Mouse (Mus musculus) adrenal gland, postnatal 10 days (tissue): ENCODE measurements around the gene Gpatch8. TPM values are rescaled to one million over a fixed set of nuclear protein-coding genes. Genes with fewer than 3 reads are reported as not detected.

Experiments
- DNase-seq: peaks from one replicate; pipeline ENCODE4 v3.0.0; 2021; ENCODE audit warnings: mixed read lengths
- total RNA-seq, 2 experiments: library from RNA; stranded (reverse); gene quantifications; 2 replicates each; pipeline ENCODE4 v1.2.3; 2021

The Gpatch8 gene
- total RNA-seq, 2 experiments from 2014 or later = 27.6 to 34.7 TPM

- no peak for DNase-seq
These were observed 121.1 kb downstream of the Gpatch8 start for GRCm38 (mm10) chr11:102434816-102435705.

GRCm38 (mm10) chr11:102434406-102434805 lies 121.8 kb downstream of the Gpatch8 start:
- peak; percentile 93 for DNase-seq

- no peak for DNase-seq
These were observed 122.3 kb downstream of the Gpatch8 start for GRCm38 (mm10) chr11:102433866-102434265.

- DNase-seq = peak; percentile 86
These were observed 123.3 kb downstream of the Gpatch8 start for GRCm38 (mm10) chr11:102432896-102433295.

- DNase-seq = peak; percentile 28
These were observed 123.9 kb downstream of the Gpatch8 start for GRCm38 (mm10) chr11:102432115-102432843.

GRCm38 (mm10) chr11:102431728-102432114 lies 124.5 kb downstream of the Gpatch8 start:
- DNase-seq = no peak

DNA sequence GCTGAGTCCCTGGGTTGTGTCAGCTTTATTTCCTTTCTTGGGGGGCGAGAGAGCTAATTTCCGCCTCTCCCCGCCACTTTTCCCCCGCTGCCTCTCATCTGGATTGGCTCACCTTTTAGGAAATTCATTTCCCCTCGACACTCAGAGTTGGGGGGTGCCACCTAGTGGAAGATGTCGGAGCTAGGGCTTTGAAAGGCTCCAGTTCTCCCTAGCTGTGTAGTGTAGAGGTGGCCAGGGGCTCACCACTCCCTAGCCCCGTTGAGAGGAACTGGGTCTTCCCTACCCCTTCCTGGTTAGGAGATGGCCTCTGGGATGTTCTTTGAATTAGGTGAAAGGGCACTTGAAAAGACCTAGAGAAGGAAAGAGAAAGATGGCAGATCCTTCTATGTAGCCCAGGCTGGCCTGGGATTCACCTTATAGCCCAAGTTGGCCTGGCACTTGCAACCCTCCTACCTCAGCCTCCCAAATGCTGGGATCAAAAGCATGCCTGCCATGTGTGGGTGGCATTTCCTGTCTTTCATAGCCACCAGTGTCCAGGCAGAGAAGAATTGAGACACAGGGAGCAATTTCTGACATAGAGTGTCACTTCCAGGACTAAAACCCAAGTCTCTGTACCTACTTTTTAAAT lies 125.1 kb downstream of the Gpatch8 start:
- DNase-seq = peak; percentile 88

GRCm38 (mm10) chr11:102430121-102431017 lies 125.8 kb downstream of the Gpatch8 start, which contains the start of gene Grn:
TSS of gene Grn (plus strand) at chr11:102430315.
- DNase-seq = peak; percentile 91

DNA sequence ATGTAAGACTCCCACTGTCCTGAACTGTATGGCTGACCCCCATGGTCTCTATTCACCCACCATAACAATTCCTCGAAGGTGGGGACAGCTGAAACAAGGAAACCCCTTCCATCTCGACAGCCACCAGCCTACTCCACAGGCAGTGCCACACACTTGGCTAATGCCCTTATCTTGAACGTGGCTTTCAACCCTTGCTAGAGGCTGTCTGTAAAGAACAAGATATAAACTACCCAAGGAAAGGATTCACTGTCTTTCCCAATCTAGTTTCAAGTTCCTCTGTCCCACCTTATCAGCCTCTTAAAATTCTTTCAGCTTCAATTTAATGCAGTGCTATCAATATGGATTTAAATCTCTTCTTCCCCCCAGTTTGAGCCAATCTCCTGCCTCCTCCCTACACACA lies 126.6 kb downstream of the Gpatch8 start:
- DNase-seq = no peak

GRCm38 (mm10) chr11:102428981-102429540 lies 127.1 kb downstream of the Gpatch8 start:
- no peak for DNase-seq

Other genes with a start within 250 kb of the Gpatch8 start
- 100 to 1,000 TPM in 1 of 2 experiments, 10 to 100 TPM in 1; 96.3 to 100 TPM for gene Ubtf, start 236.7 kb downstream of the Gpatch8 start, total RNA-seq
- 10 to 100 TPM; 26.6 to 64.2 TPM for gene Slc4a1, start 190.2 kb downstream of the Gpatch8 start, total RNA-seq
- 10 to 100 TPM; 21.2 to 34.3 TPM for gene Rundc3a, start 163.0 kb downstream of the Gpatch8 start, total RNA-seq
- 100 to 1,000 TPM; 327 to 377 TPM for gene Slc25a39, start 148.4 kb downstream of the Gpatch8 start, total RNA-seq
- 100 to 1,000 TPM; 161 to 189 TPM for gene Grn, start 126.1 kb downstream of the Gpatch8 start, total RNA-seq
- gene Fam171a2, start 108.7 kb downstream of the Gpatch8 start, total RNA-seq = 10 to 100 TPM; 12.3 to 15.3 TPM
- gene Itga2b, start 86.3 kb downstream of the Gpatch8 start, total RNA-seq = 1 to 10 TPM; 4.3 to 5.7 TPM
- gene Gm11627, start 23.1 kb upstream of the Gpatch8 start, total RNA-seq = under 1 TPM; 0.51 to 0.64 TPM
- gene Fzd2, start 48.0 kb upstream of the Gpatch8 start, total RNA-seq = 1 to 10 TPM; 6.3 to 7.2 TPM
- gene Meioc, start 107.3 kb upstream of the Gpatch8 start, total RNA-seq = not detected
- 10 to 100 TPM; 20.7 to 23.6 TPM for gene Ccdc43, start 141.4 kb upstream of the Gpatch8 start, total RNA-seq
- gene Adam11, start 205.0 kb upstream of the Gpatch8 start, total RNA-seq = 10 to 100 TPM; 18.6 to 45.3 TPM